Mouse (Mus musculus): ENCODE measurements around the gene Zcchc13.

Zcchc13 gene

GRCm38 (mm10) chrX:103630303-103630702 is at the start of gene Zcchc13:
Zcchc13 (plus strand) TSS chrX:103630586.
- DNase-seq: no peak

GRCm38 (mm10) chrX:103584262-103584661 is 46.1 kb upstream of the Zcchc13 start:
- DNase-seq: no peak

DNA sequence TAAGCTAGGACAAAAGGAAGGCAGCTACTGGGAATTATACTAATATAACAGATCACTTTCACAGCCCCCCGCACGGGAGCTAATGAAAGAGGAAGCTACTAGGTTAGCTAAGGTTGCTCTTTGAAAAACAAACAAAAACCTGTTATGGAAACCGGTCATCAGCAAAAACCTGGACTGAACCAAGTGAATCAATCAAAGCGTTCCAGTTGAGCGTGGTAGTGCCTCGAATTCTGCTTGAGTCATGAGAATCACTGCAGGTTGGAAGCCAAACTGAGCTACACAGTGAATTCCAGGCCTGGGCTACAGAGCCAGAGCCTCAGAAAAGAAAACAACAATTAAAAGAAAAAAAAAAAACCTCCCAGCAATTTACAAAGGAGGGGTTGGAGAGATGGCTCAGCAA is 38.3 kb upstream of the Zcchc13 start:
- DNase-seq: no peak

GRCm38 (mm10) chrX:103602553-103602952 is 27.8 kb upstream of the Zcchc13 start:
- no peak for DNase-seq

GRCm38 (mm10) chrX:103604211-103604610 is 26.2 kb upstream of the Zcchc13 start:
- no peak for DNase-seq

- DNase-seq: no peak
Measured at GRCm38 (mm10) chrX:103605473-103605872, 24.9 kb upstream of the Zcchc13 start.

DNA sequence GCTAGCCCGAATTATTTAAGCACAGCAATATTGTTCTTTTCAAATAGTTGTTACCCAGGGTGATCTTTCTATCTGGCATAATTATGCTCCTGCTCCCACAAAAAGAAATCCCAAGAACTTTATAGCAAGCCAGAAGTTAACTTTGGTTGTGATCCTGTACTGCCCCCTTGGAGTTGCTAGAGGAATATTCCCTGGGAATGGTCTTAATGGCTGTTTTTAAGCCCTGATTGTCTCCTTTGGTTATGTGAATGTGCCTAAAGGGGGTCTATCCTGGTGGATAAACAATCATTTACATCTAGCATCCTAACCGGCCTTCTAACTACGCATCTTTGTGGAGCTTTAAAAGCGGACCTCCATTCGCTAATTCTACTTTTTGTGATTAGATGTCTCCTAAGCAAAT is 20.0 kb upstream of the Zcchc13 start:
- no peak for DNase-seq

GRCm38 (mm10) chrX:103611462-103611861 is 18.9 kb upstream of the Zcchc13 start:
- no peak for DNase-seq

GRCm38 (mm10) chrX:103614700-103615233 is 15.6 kb upstream of the Zcchc13 start:
- DNase-seq: no peak

- no peak for DNase-seq
Measured at GRCm38 (mm10) chrX:103615453-103615852, 14.9 kb upstream of the Zcchc13 start.

DNA sequence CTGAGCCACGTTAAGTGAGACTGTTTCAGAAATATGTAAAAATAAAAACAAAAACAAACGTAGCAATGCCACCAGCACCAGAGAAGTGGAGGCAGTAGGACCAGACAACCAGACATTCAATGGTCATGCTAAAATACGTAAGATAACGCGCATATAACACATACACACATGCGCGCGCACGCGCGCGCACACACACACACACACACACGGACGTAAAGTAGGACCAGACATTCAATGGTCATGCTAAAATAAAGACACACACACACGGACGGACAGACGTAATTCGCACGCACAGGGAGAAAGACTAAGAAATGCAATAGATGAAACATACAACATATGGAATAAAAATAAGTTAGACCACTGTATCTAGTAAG is 14.2 kb upstream of the Zcchc13 start:
- DNase-seq: peak; percentile 61 to 72

DNA sequence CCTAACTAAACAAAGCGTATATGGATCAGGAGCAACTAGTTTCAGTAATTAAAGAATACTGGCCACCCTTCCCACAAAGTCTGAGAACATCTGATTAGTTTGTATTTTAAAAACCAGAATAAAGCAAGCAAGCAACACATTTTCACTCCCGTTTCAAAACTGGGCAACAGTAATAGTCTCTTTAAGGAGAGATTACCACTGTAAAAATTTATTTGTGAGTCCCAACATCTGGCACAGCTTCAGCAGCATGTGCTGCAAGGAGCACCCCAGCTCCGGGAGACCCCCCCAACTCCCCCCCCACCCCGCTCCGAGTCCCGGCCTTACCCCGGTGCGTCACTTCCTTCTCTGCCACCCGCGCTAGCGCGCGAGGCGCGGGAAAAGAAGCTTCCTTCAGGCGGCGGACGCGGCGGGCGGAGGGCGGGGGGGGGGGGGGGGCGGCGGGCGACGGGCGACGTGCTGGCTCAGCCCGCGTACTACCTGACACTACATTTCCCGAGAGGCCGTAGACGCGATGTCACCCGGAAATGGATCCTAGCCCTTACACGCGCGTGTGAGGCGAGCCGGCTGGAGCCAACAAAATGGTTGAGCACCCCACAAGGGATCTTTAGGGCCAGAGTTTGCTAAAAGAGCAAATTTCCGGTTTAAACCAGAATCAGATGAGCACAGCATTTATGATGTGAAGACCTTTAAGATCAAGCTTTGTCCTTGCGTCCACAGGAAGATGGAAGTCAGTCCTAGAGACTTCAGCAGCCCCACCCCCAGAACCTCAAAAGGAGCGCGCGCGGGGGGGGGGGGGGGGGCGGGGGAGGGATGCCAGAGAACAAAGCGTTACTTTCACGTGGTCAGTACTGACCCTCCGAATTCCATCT is 13.6 kb upstream of the Zcchc13 start:
- DNase-seq: peak; percentile 88 to 90

DNA sequence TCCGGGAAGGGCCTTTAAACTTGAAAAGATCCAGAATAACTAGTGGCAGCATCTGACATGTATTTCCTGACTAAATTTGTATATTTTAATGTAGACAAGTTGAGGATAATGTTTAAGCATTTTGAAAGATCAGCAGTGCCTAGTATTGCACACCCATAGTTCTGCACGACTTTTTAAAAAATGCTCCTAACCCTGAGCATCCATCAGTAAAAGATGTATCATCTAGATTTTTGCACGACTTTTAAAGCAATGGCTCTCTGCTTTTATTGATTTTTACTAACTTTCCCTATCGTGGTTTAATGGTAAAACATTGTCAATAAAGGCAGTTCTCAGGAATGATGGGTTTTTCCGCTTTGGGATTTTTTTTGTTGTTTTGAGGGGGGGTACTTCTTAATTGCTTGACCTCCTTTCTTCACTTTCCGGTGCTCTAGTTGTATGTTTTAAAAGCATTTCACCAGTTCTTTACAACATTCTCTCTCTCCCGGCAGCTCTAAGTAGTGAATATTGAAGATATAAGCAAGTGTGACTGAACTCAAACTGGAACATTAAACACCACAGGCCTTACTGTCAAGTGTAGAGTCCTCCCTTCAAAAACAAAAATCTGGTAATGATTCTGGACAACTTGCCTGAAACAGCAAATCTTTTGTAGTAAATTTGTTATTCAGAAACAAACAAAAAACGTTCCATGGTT is 12.8 kb upstream of the Zcchc13 start:
- no peak for DNase-seq

DNA sequence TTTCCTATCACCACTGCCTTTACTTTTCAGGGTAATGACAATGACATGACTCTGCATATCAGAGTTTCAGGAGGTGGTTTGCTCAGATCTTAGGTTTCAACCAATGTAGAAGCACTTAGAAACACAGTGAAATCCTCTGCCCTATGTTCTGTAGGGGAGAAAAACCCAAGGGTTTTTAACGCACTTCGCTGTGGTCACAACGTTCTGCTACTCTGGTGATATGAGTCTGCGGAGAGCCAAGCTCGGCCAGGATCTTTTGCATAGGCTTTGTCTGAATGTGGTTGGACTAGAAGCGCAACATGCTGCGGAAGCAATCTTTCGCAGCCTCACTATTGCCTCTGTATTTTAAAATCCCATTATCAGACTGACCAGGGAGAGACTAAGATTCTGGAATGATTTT is 8.6 kb upstream of the Zcchc13 start:
- DNase-seq: no peak

- peak; percentile 96 to 97 for DNase-seq
Measured at GRCm38 (mm10) chrX:103622260-103622934, 8.0 kb upstream of the Zcchc13 start.

- peak in 1 of 2 experiments; percentile 19 for DNase-seq
Measured at GRCm38 (mm10) chrX:103622935-103623280, 7.5 kb upstream of the Zcchc13 start.

DNA sequence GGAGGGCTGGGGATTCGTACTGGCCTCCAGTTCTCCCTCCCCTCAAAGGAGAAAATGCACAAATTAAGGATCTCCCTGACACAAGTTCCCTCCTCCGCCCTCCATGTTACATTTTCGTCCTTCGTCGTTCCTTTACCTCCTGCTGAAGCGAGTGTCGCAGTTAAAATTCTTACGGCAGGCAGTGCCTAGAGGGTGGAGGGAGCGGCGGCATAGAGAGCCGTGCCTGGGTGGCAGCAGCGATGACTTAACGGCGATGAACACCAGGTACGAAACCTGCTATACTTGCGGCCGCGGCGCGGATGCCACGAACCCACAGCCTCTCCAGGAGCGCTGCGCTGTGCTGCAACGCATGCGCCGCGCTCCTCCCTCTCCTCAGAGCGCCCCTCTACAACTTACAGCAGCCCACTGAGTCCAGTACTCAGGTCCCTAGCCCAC is 7.0 kb upstream of the Zcchc13 start:
- peak; percentile 32 to 40 for DNase-seq

GRCm38 (mm10) chrX:103624426-103625168 is 5.8 kb upstream of the Zcchc13 start:
- peak in 1 of 2 experiments; percentile 7 for DNase-seq

DNA sequence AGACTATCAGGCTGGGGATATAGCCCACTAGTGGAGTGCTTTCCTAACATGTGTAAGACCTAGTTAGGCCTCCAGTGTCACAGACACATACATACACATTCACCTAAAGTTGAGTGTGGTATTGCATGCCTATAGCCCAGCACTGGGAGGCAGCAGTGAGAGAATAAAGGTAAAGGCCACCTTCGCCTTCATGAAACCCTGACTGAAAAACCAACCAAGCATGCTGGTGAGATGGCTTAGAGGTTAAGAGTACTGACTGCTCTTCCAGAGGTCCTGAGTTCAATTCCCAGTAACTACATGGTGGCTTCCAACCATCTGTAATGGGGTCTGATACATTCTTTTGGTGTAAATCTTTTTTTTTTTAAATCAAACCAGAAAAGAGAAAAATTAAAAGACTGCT is 1.5 kb upstream of the Zcchc13 start:
- DNase-seq: no peak

- no peak for DNase-seq
Measured at GRCm38 (mm10) chrX:103633895-103634294, 3.5 kb downstream of the Zcchc13 start.

GRCm38 (mm10) chrX:103636021-103636420 is 5.6 kb downstream of the Zcchc13 start:
- DNase-seq: no peak

DNA sequence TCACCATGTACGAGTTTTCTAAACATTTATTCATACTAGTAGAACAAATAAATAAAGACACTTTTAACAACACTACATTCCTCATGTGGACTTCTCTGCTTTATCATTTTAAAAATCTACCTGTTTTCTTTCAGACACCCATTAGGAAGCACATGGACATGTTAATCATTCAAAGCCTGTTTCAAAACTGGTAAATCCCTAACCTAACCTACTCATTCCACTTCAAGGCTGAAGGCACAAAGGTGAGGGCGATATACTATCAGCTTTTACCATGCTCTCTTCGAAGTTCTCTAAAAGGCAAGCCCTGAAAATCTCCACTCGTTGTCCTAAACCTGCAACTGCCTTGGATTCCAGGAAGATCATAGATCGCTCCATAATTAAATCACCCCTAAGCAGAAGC is 8.2 kb downstream of the Zcchc13 start:
- DNase-seq: no peak

- DNase-seq: no peak
Measured at GRCm38 (mm10) chrX:103644301-103644700, 13.9 kb downstream of the Zcchc13 start.
